Mouse (Mus musculus) cortical plate, adult 2 months (tissue): ENCODE measurements around the gene Myof.

ENCODE experiments used
- CTCF ChIP-seq: fragments of 200-500 bp; IDR thresholded peaks from 2 replicates; pipeline ENCODE4 v1.5.1; 2011; ENCODE audit warnings: mild to moderate bottlenecking, control low read depth, low read length; ENCODE audit not compliant: insufficient read depth; ENCODE audit errors: extremely low read depth
- POLR2A ChIP-seq: fragments of 200-500 bp; IDR thresholded peaks from 2 replicates; pipeline ENCODE4 v1.6.1; 2011; ENCODE audit warnings: mild to moderate bottlenecking, low read length, control low read depth; ENCODE audit not compliant: insufficient read depth; ENCODE audit errors: extremely low read depth

DNA sequence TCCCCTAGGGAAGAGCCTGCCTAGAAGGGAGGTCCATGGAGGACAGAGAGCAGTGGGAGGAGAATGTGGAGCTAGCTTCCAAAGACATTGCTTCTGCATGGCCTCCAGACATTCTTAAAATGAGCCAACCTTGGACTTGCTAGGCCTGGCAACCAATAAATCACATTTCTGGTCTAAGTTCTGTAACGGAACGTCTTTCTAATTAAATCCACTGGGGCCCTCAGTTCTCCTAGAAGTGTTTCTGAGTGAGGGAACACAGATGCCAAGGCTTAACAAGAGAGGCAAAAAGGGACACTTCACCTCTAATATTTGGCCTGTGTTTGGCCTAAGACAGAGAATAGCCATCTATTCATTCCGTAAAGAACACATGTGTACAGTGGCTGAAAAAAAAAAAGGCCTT, 136.5 kb downstream of the Myof start:
- TF ChIP-seq POLR2A, result no peak
- TF ChIP-seq CTCF, result no peak
